Mouse (Mus musculus): ENCODE measurements around the gene Gdnf.

GRCm38 (mm10) chr15:7858841-7859240, 48.2 kb downstream of the Gdnf start:
- TF ChIP-seq CTCF (IDR thresholded peaks at IDR 0.05; ENCODE audit: extremely low read depth, insufficient read depth, low read length) (no peak), POLR2A (IDR thresholded peaks at IDR 0.05; ENCODE audit: extremely low read depth, insufficient read depth, low read length) (no peak)
